Mouse (Mus musculus) midbrain, embryonic 10.5 days (tissue): ENCODE data around the gene Rbm10. TPM values are rescaled to one million over a fixed set of nuclear protein-coding genes. Genes with fewer than 3 reads are reported as not detected.

Experiments used
- DNase-seq: peaks from one replicate; pipeline ENCODE4 v3.0.0-alpha.2; 2017; ENCODE audit warnings: low spot score
- H3K27ac ChIP-seq: fragments of 300-500 bp; sonication (generic); replicated peaks from 2 replicates; pipeline ENCODE4 v1.5.1; 2016; ENCODE audit warnings: mild to moderate bottlenecking
- H3K27me3 ChIP-seq: fragments of 300-500 bp; sonication (generic); 2 replicates; pipeline ENCODE4 v1.6.1; 2016; ENCODE audit warnings: low read depth, mild to moderate bottlenecking; ENCODE audit not compliant: poor library complexity, severe bottlenecking
- H3K36me3 ChIP-seq: fragments of 300-500 bp; sonication (generic); 2 replicates; pipeline ENCODE4 v1.6.1; 2016; ENCODE audit warnings: mild to moderate bottlenecking, moderate library complexity
- H3K4me1 ChIP-seq: fragments of 300-500 bp; sonication (generic); 2 replicates; pipeline ENCODE4 v1.6.1; 2016
- H3K4me3 ChIP-seq: fragments of 300-500 bp; sonication (generic); 2 replicates; pipeline ENCODE4 v1.5.1; 2016; ENCODE audit warnings: mild to moderate bottlenecking, moderate library complexity
- H3K9me3 ChIP-seq: fragments of 300-500 bp; sonication (generic); replicated peaks from 2 replicates; pipeline ENCODE4 v1.6.1; 2016; ENCODE audit warnings: mild to moderate bottlenecking
- WGBS: fragments of 180-500 bp; shearing (Covaris S2); methylation state at CpG from one replicate; pipeline ENCODE4 v1.1.7; 2016; 5-methylcytosine and 5-hydroxymethylcytosine counted together
- polyA plus RNA-seq: library from polyadenylated mRNA; unstranded; fragments of >200 nt; fragmentation: Nextera tagmentation; extraction: Ambion mirVana; gene quantifications from 2 replicates; pipeline ENCODE4 v1.2.1, GENCODE M21; 2016

Rbm10 gene
- polyA plus RNA-seq, 1 experiment from 2014 or later, result 107 TPM

DNA sequence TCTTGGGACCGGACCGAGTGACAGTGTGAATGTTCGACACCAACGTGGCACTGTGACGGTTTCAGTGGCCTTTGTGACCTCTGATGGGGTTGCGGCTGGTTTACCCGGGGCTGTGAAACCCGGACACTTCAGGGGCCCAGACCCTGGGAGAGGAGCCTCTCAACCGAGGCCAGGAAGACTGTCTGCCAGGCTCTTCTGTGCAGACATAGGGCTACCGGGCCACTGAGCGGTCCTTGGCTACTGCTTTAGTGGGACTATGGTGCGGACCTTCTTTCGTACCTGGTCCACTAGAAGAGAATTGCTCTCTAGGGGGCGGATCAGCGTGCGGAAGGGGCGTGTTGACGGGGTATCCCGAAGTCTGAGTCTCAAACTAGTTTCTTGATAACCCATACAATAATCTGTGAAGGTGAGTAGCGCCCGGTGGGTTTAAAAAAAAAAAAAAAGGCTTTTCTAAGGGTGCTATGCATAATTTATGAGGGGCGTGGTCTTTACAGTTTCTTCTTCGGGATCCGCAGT is 41.6 kb downstream of the Rbm10 start:
- 13% methylated on average over 24 of the region's 24 CpGs for WGBS
- Histone ChIP-seq H3K27ac (peak overlapping the region; percentile 73; the same call in 1 of the 2 replicates), H3K27me3 (no peaks in the 10 kb centered on the region), H3K4me3 (peak overlapping the region; percentile 60), H3K36me3 (no peaks in the 10 kb centered on the region), H3K4me1 (peaks cover 7% of the 10 kb centered on the region), H3K9me3 (no peaks in the 10 kb centered on the region; the same call in 1 of the 2 replicates)
- peak; percentile 16 for DNase-seq

GRCm38 (mm10) chrX:20662317-20662715 is 45.0 kb downstream of the Rbm10 start:
- H3K36me3 ChIP-seq, result peaks cover 28% of the 10 kb centered on the region
- peak overlapping the region; percentile 91 for H3K27ac ChIP-seq
- 30% methylated on average over 5 of the region's 5 CpGs for WGBS
- H3K9me3 ChIP-seq, result no peaks in the 10 kb centered on the region; the same call in 1 of the 2 replicates
- peaks cover 18% of the 10 kb centered on the region for H3K4me1 ChIP-seq
- no peaks in the 10 kb centered on the region for H3K27me3 ChIP-seq
- DNase-seq, result peak; percentile 13
- peak overlapping the region; percentile 69 for H3K4me3 ChIP-seq

GRCm38 (mm10) chrX:20662716-20663443 is 45.6 kb downstream of the Rbm10 start:
- peak overlapping the region; percentile 69 for H3K4me3 ChIP-seq
- no peaks in the 10 kb centered on the region; the same call in 1 of the 2 replicates for H3K9me3 ChIP-seq
- H3K36me3 ChIP-seq, result peaks cover 33% of the 10 kb centered on the region
- H3K4me1 ChIP-seq, result peaks cover 18% of the 10 kb centered on the region
- no peaks in the 10 kb centered on the region for H3K27me3 ChIP-seq
- peak; percentile 86 for DNase-seq
- WGBS, result 22% methylated on average over 28 of the region's 28 CpGs
- peak overlapping the region; percentile 91 for H3K27ac ChIP-seq

- Histone ChIP-seq H3K4me3 (peak overlapping the region; percentile 69), H3K4me1 (peaks cover 18% of the 10 kb centered on the region), H3K9me3 (no peaks in the 10 kb centered on the region; the same call in 1 of the 2 replicates), H3K27me3 (no peaks in the 10 kb centered on the region), H3K36me3 (peaks cover 39% of the 10 kb centered on the region), H3K27ac (peak overlapping the region; percentile 91)
- WGBS, result 23% methylated on average over 9 of the region's 9 CpGs
- DNase-seq, result no peak
These were observed 46.1 kb downstream of the Rbm10 start for GRCm38 (mm10) chrX:20663444-20663790.

DNA sequence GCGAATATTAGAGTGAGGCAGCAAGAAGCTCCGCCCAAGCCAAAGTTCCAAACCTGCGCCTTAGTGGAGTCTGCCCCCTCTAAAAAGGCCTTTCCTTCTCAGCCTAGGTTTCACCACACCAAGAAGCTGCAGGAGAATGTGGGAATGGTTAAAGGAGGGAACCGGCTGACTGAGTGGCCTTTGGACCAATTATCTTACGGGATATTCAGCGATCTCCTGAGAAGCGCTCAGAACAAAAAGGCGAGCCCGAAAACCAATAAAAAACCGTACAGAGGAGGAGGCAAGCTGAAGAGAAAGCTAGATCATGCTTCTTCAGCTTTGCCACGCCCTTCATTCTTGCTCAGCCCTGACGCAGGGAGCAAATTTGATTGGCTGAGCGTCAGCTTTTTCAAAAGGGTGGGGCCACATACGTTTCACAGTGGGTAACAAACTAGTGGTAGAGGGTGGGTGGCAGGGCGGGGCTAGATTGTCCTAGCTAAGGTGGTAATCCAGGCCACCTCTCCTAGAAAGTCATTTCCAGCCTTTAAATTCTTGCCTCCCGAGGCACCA is 70.3 kb downstream of the Rbm10 start, which contains the start of gene Cdk16:
Gene Cdk16, plus strand, starts transcription at position 436 of the 549 bp plus-strand sequence.
- Histone ChIP-seq H3K36me3 (peaks cover 27% of the 10 kb centered on the region), H3K27ac (peak within 1 kb of the TSS; percentile 94), H3K4me3 (peak within 1 kb of the TSS; percentile 68), H3K27me3 (no peaks in the 10 kb centered on the region), H3K4me1 (peaks cover 18% of the 10 kb centered on the region), H3K9me3 (peaks cover 3% of the 10 kb centered on the region; the same call in 1 of the 2 replicates)
- 21% methylated on average over 16 of the region's 16 CpGs for WGBS
- DNase-seq, result peak; percentile 81

- H3K27ac ChIP-seq, result peak overlapping the region; percentile 94
- H3K4me1 ChIP-seq, result peaks cover 18% of the 10 kb centered on the region
- H3K4me3 ChIP-seq, result peak overlapping the region; percentile 68
- H3K27me3 ChIP-seq, result no peaks in the 10 kb centered on the region
- DNase-seq, result peak; percentile 83
- H3K36me3 ChIP-seq, result peaks cover 27% of the 10 kb centered on the region
- 21% methylated on average over 30 of the region's 33 CpGs for WGBS
- peaks cover 3% of the 10 kb centered on the region; the same call in 1 of the 2 replicates for H3K9me3 ChIP-seq
These were observed 70.8 kb downstream of the Rbm10 start for GRCm38 (mm10) chrX:20688068-20688547.

DNA sequence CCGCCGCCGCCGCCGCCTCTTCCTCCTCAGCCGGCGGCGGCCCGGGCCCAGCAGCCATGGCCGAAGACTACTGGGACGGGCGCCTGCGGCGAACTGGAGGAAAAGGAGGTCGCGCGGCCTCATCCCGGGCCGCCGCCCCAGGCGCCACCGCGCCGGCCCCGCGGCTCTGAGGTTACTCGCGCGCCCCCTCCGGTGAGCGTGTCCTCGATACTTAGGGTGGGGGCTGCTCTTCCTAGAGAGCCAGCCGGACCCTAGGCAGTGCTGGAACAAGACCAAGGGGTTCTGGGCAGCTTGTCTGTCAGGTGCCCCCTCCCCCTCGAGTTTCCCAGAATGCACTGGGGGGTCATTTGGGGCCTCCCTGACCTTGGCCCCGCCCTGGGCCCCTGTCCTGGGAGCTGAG is 71.3 kb downstream of the Rbm10 start:
- 18% methylated on average over 33 of the region's 35 CpGs for WGBS
- Histone ChIP-seq H3K27ac (peak overlapping the region; percentile 94), H3K36me3 (peaks cover 27% of the 10 kb centered on the region), H3K4me1 (peaks cover 18% of the 10 kb centered on the region), H3K4me3 (peak overlapping the region; percentile 68), H3K27me3 (no peaks in the 10 kb centered on the region), H3K9me3 (peaks cover 3% of the 10 kb centered on the region; the same call in 1 of the 2 replicates)
- peak; percentile 68 for DNase-seq

DNA sequence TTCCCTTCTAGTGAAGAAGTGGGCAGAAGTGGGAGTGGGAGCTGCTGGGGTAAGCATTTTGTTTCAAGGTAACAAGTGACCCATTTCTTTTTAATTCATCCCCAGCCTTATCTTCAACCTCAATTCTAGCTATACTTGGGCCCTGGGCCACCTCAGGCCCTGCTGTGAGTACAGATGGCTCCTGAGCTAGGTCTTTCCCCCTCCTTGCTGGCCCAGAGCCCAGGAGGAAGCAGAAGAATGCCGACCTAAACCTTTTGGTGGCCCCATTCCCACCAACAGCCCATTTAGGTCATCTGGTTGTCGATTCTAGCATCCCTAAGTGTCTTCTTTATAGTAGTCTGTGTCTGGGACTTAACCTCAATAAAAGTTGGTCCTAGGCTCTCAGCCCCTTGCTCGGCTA is 74.3 kb downstream of the Rbm10 start:
- Histone ChIP-seq H3K4me1 (peaks cover 18% of the 10 kb centered on the region), H3K36me3 (peaks cover 53% of the 10 kb centered on the region), H3K4me3 (no peak overlapping the region), H3K27ac (no peak overlapping the region), H3K27me3 (no peaks in the 10 kb centered on the region), H3K9me3 (peaks cover 3% of the 10 kb centered on the region; the same call in 1 of the 2 replicates)
- 83% methylated on average over 3 of the region's 3 CpGs for WGBS
- no peak for DNase-seq

- DNase-seq, result no peak
- Histone ChIP-seq H3K27ac (no peak overlapping the region), H3K4me1 (peaks cover 12% of the 10 kb centered on the region), H3K9me3 (peaks cover 3% of the 10 kb centered on the region; the same call in 1 of the 2 replicates), H3K27me3 (no peaks in the 10 kb centered on the region), H3K36me3 (peaks cover 63% of the 10 kb centered on the region), H3K4me3 (no peak overlapping the region)
- WGBS, result 89% methylated on average over 1 of the region's 1 CpGs
These were observed 75.3 kb downstream of the Rbm10 start for GRCm38 (mm10) chrX:20692616-20693015.

DNA sequence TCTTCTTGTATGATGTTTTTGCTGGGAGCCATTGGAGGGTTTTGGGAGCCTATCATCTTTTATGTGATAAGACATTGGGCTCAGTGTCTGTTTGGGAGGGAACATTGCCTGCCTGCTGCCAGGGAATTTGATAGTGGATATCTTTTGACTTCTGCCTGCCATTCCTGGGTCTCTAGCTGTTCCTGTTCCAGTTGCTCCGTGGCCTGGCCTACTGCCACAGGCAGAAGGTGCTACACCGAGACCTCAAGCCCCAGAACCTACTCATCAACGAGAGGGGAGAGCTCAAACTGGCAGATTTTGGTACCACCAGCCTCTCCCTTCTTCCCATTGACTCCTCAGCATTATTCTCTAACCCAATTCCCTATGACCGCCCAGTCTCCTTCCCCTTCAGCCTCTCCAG is 78.5 kb downstream of the Rbm10 start:
- peaks cover 86% of the 10 kb centered on the region for H3K36me3 ChIP-seq
- H3K27ac ChIP-seq, result no peak overlapping the region
- WGBS, result 96% methylated on average over 4 of the region's 4 CpGs

More for the DNA sequence above, 78.5 kb downstream of the Rbm10 start:
- no peak for DNase-seq
- H3K9me3 ChIP-seq, result 0 out of 2 replicates have a peak, but pooled peaks cover 3% of the 10 kb centered on the region
- H3K4me3 ChIP-seq, result no peak overlapping the region
- H3K27me3 ChIP-seq, result no peaks in the 10 kb centered on the region
- no peaks in the 10 kb centered on the region for H3K4me1 ChIP-seq
